Mouse (Mus musculus): ENCODE measurements around the gene Rps6kb2. TPM values are rescaled to one million over a fixed set of nuclear protein-coding genes. Genes with fewer than 3 reads are reported as not detected.

Gene Rps6kb2
- polyA plus RNA-seq, 1 experiment from 2014 or later = 61.6 TPM

DNA sequence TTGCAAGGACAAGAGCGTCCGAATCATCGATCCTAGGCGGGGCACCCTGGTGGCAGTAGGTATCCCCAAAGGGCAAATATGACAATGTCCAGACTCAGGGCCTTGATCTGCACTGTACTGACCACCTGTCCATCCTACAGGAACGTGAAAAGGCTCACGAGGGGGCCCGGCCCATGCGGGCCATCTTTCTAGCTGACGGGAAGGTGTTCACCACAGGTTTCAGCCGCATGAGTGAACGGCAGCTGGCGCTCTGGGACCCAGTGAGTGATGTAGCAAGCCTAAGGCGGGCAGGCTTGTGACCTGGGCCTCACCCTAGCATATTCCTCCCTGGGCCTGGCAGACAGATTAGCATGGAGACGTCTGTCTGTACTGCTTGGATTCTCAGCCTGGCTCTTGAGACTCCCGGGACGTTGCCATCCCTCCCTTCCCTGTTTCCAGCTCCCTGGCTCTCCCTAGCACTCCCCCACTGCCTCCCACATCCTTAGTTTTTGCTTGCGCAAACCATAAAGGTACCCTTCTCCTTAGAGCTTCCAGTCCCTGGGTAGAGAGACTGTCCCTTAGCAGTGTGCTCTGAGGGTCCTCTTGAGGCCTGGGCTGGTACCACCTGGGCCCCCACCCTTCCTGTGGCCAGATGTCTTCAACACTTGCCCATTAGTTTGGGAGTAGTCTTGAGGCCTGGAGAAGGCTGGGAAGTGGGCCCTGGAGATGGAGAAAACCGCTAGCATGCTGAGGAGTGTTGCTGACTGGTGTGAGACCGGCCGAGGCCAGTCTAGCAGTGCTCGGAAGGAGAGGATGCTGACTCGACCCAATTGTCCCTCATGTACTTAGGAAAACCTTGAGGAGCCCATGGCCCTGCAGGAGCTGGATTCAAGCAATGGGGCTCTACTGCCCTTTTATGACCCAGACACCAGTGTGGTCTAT lies 12.3 kb downstream of the Rps6kb2 start:
- no peak overlapping the region for H3K4me3 ChIP-seq
- H3K27ac ChIP-seq = no peak overlapping the region
- peak overlapping the region; percentile 94; the same call in 1 of the 2 replicates for H3K9ac ChIP-seq
- H3K36me3 ChIP-seq = peaks cover 44% of the 10 kb centered on the region
- no peak overlapping the region for H3K4me2 ChIP-seq
- ATAC-seq (ENCODE audit: low FRiP score) = no peak
- no peaks in the 10 kb centered on the region for H3K9me3 ChIP-seq
- no peaks in the 10 kb centered on the region for H3K27me3 ChIP-seq
- peaks cover 30% of the 10 kb centered on the region for H3K4me1 ChIP-seq (replicated peaks)
- whole genome bisulfite sequencing = 89% methylated on average over 22 of the region's 22 CpGs

DNA sequence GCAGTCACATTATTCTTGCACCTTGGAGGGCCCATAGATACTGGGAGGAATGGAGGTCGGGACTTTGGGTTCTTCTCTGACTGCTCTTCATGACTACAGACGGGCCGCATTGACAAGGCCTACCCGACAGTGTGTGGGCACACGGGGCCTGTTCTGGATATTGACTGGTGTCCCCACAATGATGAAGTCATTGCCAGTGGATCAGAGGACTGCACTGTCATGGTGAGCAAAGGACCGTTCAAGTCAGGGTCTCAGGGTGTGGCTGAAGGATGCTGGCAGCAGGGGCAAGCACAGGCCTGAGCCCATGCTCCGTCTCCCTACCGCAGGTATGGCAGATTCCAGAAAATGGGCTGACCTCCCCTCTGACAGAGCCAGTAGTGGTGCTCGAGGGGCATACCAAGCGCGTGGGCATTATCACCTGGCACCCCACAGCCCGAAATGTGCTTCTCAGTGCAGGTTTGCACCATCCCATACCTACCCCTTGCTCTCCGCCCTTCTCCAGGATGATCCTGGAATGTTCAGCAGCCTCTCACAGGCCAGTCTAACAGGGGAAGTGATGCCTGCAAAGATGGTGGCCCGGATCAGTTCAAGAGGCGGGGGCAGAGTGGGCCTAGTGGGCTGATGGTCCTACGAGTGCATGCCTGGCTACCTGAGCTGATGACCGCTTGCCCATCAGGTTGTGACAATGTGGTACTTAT lies 13.2 kb downstream of the Rps6kb2 start:
- Histone ChIP-seq H3K4me3 (peak overlapping the region; percentile 85), H3K27ac (no peak overlapping the region), H3K9ac (peak overlapping the region; percentile 94), H3K4me1 (replicated peaks) (peaks cover 30% of the 10 kb centered on the region), H3K9me3 (no peaks in the 10 kb centered on the region), H3K4me2 (peak overlapping the region; percentile 93), H3K36me3 (peaks cover 37% of the 10 kb centered on the region), H3K27me3 (no peaks in the 10 kb centered on the region)
- WGBS = 93% methylated on average over 17 of the region's 17 CpGs
- ATAC-seq (ENCODE audit: low FRiP score) = no peak

DNA sequence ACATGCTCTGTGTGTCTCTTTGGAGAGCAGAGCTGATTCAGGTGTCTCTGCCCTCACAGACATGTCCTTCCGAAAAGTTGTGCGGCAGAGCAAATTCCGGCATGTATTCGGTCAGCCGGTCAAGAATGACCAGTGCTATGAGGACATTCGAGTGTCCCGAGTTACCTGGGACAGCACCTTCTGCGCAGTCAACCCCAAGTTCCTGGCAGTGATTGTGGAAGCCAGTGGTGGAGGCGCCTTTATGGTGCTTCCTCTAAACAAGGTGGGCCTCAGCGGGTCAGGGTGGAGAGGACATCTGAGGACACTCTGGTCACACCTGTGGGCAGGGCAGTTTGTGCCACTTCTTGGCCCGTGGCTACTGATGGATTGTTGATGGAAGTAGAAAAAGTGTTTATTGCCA lies 13.9 kb downstream of the Rps6kb2 start:
- Histone ChIP-seq H3K36me3 (peaks cover 37% of the 10 kb centered on the region), H3K27me3 (no peaks in the 10 kb centered on the region), H3K4me2 (peak overlapping the region; percentile 93), H3K9me3 (no peaks in the 10 kb centered on the region), H3K9ac (peak overlapping the region; percentile 94), H3K4me3 (peak overlapping the region; percentile 85), H3K4me1 (replicated peaks) (peaks cover 30% of the 10 kb centered on the region), H3K27ac (no peak overlapping the region)
- WGBS = 91% methylated on average over 11 of the region's 11 CpGs
- ATAC-seq (ENCODE audit: low FRiP score) = no peak

GRCm38 (mm10) chr19:4148819-4149218 lies 14.3 kb downstream of the Rps6kb2 start:
- peaks cover 30% of the 10 kb centered on the region for H3K4me1 ChIP-seq (replicated peaks)
- H3K27me3 ChIP-seq = no peaks in the 10 kb centered on the region
- H3K36me3 ChIP-seq = peaks cover 37% of the 10 kb centered on the region
- 6% methylated on average over 8 of the region's 8 CpGs for WGBS
- H3K4me3 ChIP-seq = peak overlapping the region; percentile 85
- H3K9me3 ChIP-seq = no peaks in the 10 kb centered on the region
- peak overlapping the region; percentile 93 for H3K4me2 ChIP-seq
- ATAC-seq (ENCODE audit: low FRiP score) = peak; percentile 37; the same call in 1 of the 2 replicates
- peak overlapping the region; percentile 85 for H3K27ac ChIP-seq
- peak overlapping the region; percentile 94 for H3K9ac ChIP-seq

- Histone ChIP-seq H3K9me3 (no peaks in the 10 kb centered on the region), H3K36me3 (peaks cover 34% of the 10 kb centered on the region), H3K4me1 (replicated peaks) (peaks cover 30% of the 10 kb centered on the region), H3K27me3 (no peaks in the 10 kb centered on the region), H3K27ac (peak within 1 kb of the TSS; percentile 85), H3K9ac (peak within 1 kb of the TSS; percentile 94), H3K4me3 (peak within 1 kb of the TSS; percentile 85), H3K4me2 (peak within 1 kb of the TSS; percentile 93)
- 0% methylated on average over 33 of the region's 33 CpGs for WGBS
- peak; percentile 93 for ATAC-seq (ENCODE audit: low FRiP score)
These were observed 14.7 kb downstream of the Rps6kb2 start, which contains the start of gene Coro1b for GRCm38 (mm10) chr19:4148491-4148806. Gene Coro1b (plus strand): TSS chr19:4148619.

DNA sequence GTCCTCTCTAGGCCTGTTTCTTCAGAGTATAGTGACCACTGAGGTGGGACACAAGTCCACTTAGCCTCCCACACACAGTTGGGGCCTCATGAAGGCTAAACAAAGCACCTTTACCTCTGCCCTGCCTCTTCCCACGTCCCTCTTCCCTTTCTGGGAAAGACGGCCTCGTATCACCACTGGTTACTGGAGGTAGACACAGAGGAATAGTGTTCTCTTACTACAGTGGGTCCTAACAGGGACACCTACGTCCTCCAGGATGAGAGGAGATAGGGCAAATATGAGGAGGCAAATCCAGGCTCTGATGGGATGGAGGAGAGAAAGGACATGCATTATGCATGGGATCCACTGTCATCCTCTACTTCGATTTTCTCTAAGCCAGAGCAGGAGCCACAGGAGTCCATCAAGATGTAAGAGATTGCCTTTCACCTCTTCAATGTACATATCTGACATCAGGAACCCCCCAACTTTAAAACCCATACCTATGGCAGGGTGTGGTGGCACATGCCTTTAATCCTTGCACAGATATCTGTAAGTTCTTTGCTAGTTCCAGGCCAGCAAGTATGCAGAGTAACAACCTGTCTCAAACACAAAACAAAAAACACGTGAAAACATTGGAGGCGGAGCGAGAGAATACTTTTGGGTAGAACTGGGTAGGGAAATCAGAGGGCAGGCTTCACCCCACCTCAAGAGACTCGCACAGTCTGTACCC lies 15.2 kb downstream of the Rps6kb2 start:
- H3K27me3 ChIP-seq = no peaks in the 10 kb centered on the region
- H3K4me2 ChIP-seq = peak overlapping the region; percentile 93
- peak overlapping the region; percentile 46 for H3K27ac ChIP-seq
- H3K4me3 ChIP-seq = peak overlapping the region; percentile 85
- peak overlapping the region; percentile 94 for H3K9ac ChIP-seq
- 33% methylated on average over 9 of the region's 9 CpGs for WGBS
- no peaks in the 10 kb centered on the region for H3K9me3 ChIP-seq
- H3K4me1 ChIP-seq (replicated peaks) = peaks cover 30% of the 10 kb centered on the region
- H3K36me3 ChIP-seq = peaks cover 29% of the 10 kb centered on the region
- no peak for ATAC-seq (ENCODE audit: low FRiP score)

DNA sequence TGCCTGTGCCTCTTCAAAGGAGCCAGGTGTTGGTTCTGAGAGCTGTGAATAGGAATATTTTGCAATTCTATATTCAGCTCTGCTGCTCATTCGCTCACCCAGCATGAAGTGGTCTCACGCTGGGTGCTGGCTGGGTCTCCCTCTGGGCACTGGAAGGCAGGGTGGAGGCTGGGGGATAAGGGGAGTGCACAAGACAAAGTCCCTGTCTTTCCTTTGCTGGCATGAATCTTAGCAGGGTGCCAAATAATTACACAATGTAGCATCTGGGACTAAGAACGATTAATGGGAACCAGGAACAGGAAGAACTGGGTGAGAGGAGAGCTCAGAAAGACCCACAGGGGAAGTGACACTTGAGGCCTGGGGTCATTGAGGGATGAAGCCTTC lies 16.1 kb downstream of the Rps6kb2 start:
- H3K9me3 ChIP-seq = no peaks in the 10 kb centered on the region
- no peak overlapping the region for H3K27ac ChIP-seq
- H3K4me1 ChIP-seq (replicated peaks) = peaks cover 30% of the 10 kb centered on the region
- WGBS = 40% methylated on average over 3 of the region's 3 CpGs
- H3K4me2 ChIP-seq = no peak overlapping the region
- no peaks in the 10 kb centered on the region for H3K27me3 ChIP-seq
- no peak overlapping the region for H3K4me3 ChIP-seq
- ATAC-seq (ENCODE audit: low FRiP score) = no peak
- H3K9ac ChIP-seq = no peak overlapping the region
- H3K36me3 ChIP-seq = peaks cover 21% of the 10 kb centered on the region

DNA sequence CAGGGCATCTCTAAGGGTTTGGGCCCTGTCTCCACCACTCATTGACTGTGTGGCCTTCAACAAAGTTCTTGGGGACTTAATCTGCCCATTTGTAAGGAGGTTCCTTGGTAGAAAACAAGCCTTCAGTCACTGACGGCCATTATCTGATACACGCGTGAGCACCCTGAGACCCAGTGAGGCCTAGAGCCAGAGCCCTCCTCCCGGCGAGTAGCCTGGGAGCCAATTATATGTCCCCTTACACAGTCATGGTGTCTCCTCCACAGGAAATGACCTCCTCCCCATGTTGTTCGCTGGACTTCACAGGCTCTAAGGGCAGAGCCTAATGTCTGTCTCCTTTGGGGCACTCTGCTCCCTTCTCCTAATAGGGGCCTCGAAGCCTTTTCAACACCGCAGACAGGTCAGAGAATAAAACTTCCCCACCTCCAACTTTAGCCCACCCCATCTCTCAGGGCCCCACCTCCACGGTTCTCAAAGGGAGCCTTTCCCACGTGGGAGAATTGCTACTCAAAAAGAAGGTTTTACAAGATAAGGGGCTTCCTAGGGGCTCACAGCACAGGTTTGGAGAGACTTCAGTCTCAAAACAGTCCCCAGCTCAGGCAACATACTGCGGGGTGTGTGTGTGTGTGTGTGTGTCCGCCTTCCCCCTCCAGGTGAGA lies 16.7 kb downstream of the Rps6kb2 start:
- ATAC-seq (ENCODE audit: low FRiP score) = no peak
- H3K4me2 ChIP-seq = no peak overlapping the region
- peaks cover 17% of the 10 kb centered on the region for H3K36me3 ChIP-seq
- WGBS = 65% methylated on average over 12 of the region's 12 CpGs
- H3K9me3 ChIP-seq = no peaks in the 10 kb centered on the region
- H3K27me3 ChIP-seq = no peaks in the 10 kb centered on the region
- H3K4me3 ChIP-seq = no peak overlapping the region
- H3K9ac ChIP-seq = no peak overlapping the region
- H3K27ac ChIP-seq = no peak overlapping the region
- H3K4me1 ChIP-seq (replicated peaks) = peaks cover 30% of the 10 kb centered on the region

GRCm38 (mm10) chr19:4145936-4146335 lies 17.2 kb downstream of the Rps6kb2 start:
- Histone ChIP-seq H3K36me3 (peaks cover 12% of the 10 kb centered on the region), H3K9ac (no peak overlapping the region), H3K4me3 (no peak overlapping the region), H3K4me1 (replicated peaks) (peaks cover 30% of the 10 kb centered on the region), H3K27me3 (no peaks in the 10 kb centered on the region), H3K4me2 (no peak overlapping the region), H3K27ac (no peak overlapping the region), H3K9me3 (no peaks in the 10 kb centered on the region)
- WGBS = 88% methylated on average over 5 of the region's 5 CpGs
- ATAC-seq (ENCODE audit: low FRiP score) = no peak

GRCm38 (mm10) chr19:4144550-4145498 lies 18.3 kb downstream of the Rps6kb2 start:
- Histone ChIP-seq H3K4me2 (no peak overlapping the region), H3K36me3 (peaks cover under 1% of the 10 kb centered on the region; the same call in 1 of the 2 replicates), H3K4me3 (no peak overlapping the region), H3K9ac (no peak overlapping the region), H3K9me3 (no peaks in the 10 kb centered on the region), H3K4me1 (replicated peaks) (peaks cover 21% of the 10 kb centered on the region), H3K27me3 (no peaks in the 10 kb centered on the region), H3K27ac (no peak overlapping the region)
- WGBS = 86% methylated on average over 16 of the region's 16 CpGs
- no peak for ATAC-seq (ENCODE audit: low FRiP score)

GRCm38 (mm10) chr19:4143759-4144268 lies 19.3 kb downstream of the Rps6kb2 start, which contains the start of gene Cabp4:
Gene Cabp4 (minus strand): TSS chr19:4144033.
- Histone ChIP-seq H3K27me3 (no peaks in the 10 kb centered on the region), H3K27ac (no peak within 1 kb of the TSS), H3K36me3 (no peaks in the 10 kb centered on the region), H3K4me2 (no peak within 1 kb of the TSS), H3K4me3 (no peak within 1 kb of the TSS), H3K9me3 (no peaks in the 10 kb centered on the region), H3K4me1 (replicated peaks) (peaks cover 15% of the 10 kb centered on the region), H3K9ac (no peak within 1 kb of the TSS)
- no peak for ATAC-seq (ENCODE audit: low FRiP score)
- 86% methylated on average over 7 of the region's 7 CpGs for WGBS

Data from hindbrain, embryonic 13.5 days (tissue).